Mouse (Mus musculus) MEL (cell line): Measurements from ENCODE around the gene Klf14.

Source experiments
- CHD1 ChIP-seq: IDR thresholded peaks from 2 replicates; pipeline ENCODE4 v1.6.1; 2012; ENCODE audit warnings: low read depth, mild to moderate bottlenecking, inconsistent platforms, low read length, improper control_type of control experiment
- CTCF ChIP-seq, 3 experiments: IDR thresholded peaks in 2 of 3; conservative IDR thresholded peaks in 1 of 3; 2 replicates each; pipeline ENCODE4 v1.5.1; 2011 to 2012; ENCODE audit warnings: low read length in 3 of 3, low read depth in 2 of 3, mild to moderate bottlenecking in 2 of 3, improper control_type of control experiment in 1 of 3, inconsistent platforms in 1 of 3, mixed read lengths in 1 of 3, moderate library complexity in 1 of 3; ENCODE audit not compliant: control insufficient read depth in 1 of 3, insufficient read depth in 1 of 3, poor library complexity in 1 of 3, severe bottlenecking in 1 of 3
- ELF1 ChIP-seq: IDR thresholded peaks from 2 replicates; pipeline ENCODE4 v1.6.1; 2014; ENCODE audit warnings: low read depth, mild to moderate bottlenecking, inconsistent platforms, low read length, improper control_type of control experiment, moderate library complexity
- EP300 ChIP-seq, 2 experiments: IDR thresholded peaks; 2 replicates each; pipeline ENCODE4 v1.6.1; 2011; ENCODE audit warnings: improper control_type of control experiment in 2 of 2, low read length in 2 of 2, low read depth in 1 of 2, mild to moderate bottlenecking in 1 of 2
- GABPA ChIP-seq: IDR thresholded peaks from 2 replicates; pipeline ENCODE4 v1.6.1; 2012; ENCODE audit warnings: low read depth, mild to moderate bottlenecking, inconsistent platforms, low read length, improper control_type of control experiment, moderate library complexity
- GATA1 ChIP-seq: IDR thresholded peaks from 2 replicates; pipeline ENCODE4 v1.6.1; 2011; ENCODE audit warnings: low read depth, low read length, improper control_type of control experiment
- HCFC1 ChIP-seq: IDR thresholded peaks from 2 replicates; pipeline ENCODE4 v1.6.1; 2012; ENCODE audit warnings: low read depth, mild to moderate bottlenecking, inconsistent platforms, low read length, improper control_type of control experiment, moderate library complexity
- MYC ChIP-seq: IDR thresholded peaks from 2 replicates; pipeline ENCODE4 v1.6.1; 2011; ENCODE audit warnings: low read depth, mild to moderate bottlenecking, low read length, improper control_type of control experiment, moderate library complexity
- POLR2A ChIP-seq, 2 experiments: IDR thresholded peaks; 2 replicates each; pipeline ENCODE4 v1.6.1; 2011 to 2012; ENCODE audit warnings: low read length in 2 of 2, mild to moderate bottlenecking in 2 of 2, control low read depth in 1 of 2, improper control_type of control experiment in 1 of 2, low read depth in 1 of 2, moderate library complexity in 1 of 2; ENCODE audit not compliant: control insufficient read depth in 1 of 2, insufficient read depth in 1 of 2, poor library complexity in 1 of 2
- RAD21 ChIP-seq: IDR thresholded peaks from 2 replicates; pipeline ENCODE4 v1.6.1; 2011; ENCODE audit warnings: mild to moderate bottlenecking, low read depth, low read length, improper control_type of control experiment
- TCF12 ChIP-seq: IDR thresholded peaks from 2 replicates; pipeline ENCODE4 v1.6.1; 2014; ENCODE audit warnings: low read depth, mild to moderate bottlenecking, inconsistent platforms, low read length, improper control_type of control experiment, moderate library complexity
- UBTF ChIP-seq: IDR thresholded peaks from 2 replicates; pipeline ENCODE4 v1.6.1; 2012; ENCODE audit warnings: low read depth, mild to moderate bottlenecking, inconsistent platforms, low read length, improper control_type of control experiment, moderate library complexity, borderline replicate concordance; ENCODE audit not compliant: insufficient read depth
- ZMIZ1 ChIP-seq: IDR thresholded peaks from 2 replicates; pipeline ENCODE4 v1.6.1; 2012; ENCODE audit warnings: low read depth, mild to moderate bottlenecking, inconsistent platforms, low read length, improper control_type of control experiment, moderate library complexity
- ZNF384 ChIP-seq: IDR thresholded peaks from 2 replicates; pipeline ENCODE4 v1.6.1; 2012; ENCODE audit warnings: low read depth, mild to moderate bottlenecking, inconsistent platforms, low read length, improper control_type of control experiment

DNA sequence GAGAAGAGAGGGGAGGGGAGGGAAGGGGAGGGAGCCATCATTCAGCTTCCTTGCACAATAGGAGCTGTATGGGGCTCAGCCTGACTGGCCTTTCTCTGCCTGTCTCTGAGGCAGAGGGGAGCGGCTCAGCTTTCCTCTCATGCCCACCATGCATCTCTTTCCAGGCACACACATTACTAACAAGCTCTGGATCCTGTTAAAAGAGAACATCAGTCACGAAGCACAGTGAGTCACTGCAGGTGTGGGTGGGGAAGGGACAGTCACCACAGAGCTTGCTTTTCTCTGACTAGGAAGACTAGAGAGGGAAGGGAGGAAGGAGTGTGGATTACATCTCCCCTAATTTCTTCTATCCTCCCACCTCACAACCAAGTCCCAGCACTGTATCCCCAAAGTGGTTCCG lies 50.9 kb downstream of the Klf14 start:
- TF ChIP-seq ZNF384 = no peak
- no peak for TF ChIP-seq RAD21
- TF ChIP-seq POLR2A (IDR thresholded peaks at IDR 0.05; ENCODE audit: control insufficient read depth in 1 of 2, insufficient read depth in 1 of 2, low read depth in 1 of 2, low read length in 2 of 2, poor library complexity in 1 of 2) = no peak
- TF ChIP-seq EP300 (IDR thresholded peaks at IDR 0.05; ENCODE audit: low read depth in 1 of 2, low read length in 2 of 2) = no peak
- no peak for TF ChIP-seq ELF1
- TF ChIP-seq GATA1 = no peak
- TF ChIP-seq HCFC1 = no peak
- no peak for TF ChIP-seq CHD1
- TF ChIP-seq CTCF (IDR thresholded peaks at IDR 0.05 in 2 of 3, conservative IDR thresholded peaks at IDR 0.05 in 1 of 3; ENCODE audit: control insufficient read depth in 1 of 3, insufficient read depth in 1 of 3, low read depth in 2 of 3, low read length in 3 of 3, poor library complexity in 1 of 3, severe bottlenecking in 1 of 3) = no peak
- TF ChIP-seq TCF12 = no peak
- TF ChIP-seq UBTF = no peak
- no peak for TF ChIP-seq ZMIZ1
- no peak for TF ChIP-seq GABPA
- TF ChIP-seq MYC = no peak
